Mouse (Mus musculus): ENCODE results near the gene Sp1.

Gene Sp1

GRCm38 (mm10) chr15:102426963-102427362, 21.0 kb downstream of the Sp1 start:
- CTCF ChIA-PET, result interaction anchor here (0.7 to 1.2 kb wide), 2 partner anchors 22 to 28 kb away, joined by 3 to 8 read pairs; no protein-coding TSS in a partner anchor

DNA sequence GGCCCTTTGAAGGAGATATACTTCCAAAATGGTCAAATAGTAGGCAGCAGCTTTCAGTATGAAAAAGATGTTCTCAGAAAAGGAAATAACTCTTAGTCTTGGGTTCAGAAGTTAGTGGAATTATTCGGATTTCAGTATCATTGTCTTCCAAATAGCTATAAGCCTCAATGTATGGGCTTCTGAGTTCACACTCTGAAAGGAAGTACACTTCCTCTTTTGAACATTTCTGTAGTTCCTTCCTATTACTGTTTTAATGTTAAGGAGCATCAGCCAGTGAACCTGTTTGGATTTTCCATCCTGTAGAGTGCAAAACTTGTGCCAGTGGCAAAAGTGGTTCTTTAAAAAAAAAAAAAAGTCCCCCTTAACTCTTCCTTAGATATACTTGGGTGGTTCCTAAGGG, 26.1 kb downstream of the Sp1 start:
- CTCF ChIA-PET, result no interaction called here

DNA sequence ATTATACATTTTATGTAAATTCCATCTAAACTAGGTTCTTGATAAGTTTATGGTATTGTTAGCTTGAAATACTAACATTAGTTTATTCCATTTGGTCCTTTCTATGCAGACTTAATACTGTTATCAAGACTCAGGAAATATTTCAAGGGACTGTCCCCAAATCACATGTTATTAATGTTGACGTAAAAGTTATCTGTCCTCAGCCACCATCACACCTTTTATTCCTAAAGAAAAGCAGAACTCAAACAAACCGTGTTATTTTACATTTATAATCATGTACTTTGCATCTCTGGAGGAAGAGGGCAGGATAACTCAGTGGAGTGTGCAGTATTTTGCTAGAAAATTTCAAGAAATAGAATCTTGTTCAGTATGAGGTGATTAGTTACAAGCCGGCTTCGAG, 27.2 kb downstream of the Sp1 start:
- CTCF ChIA-PET, result interaction anchor here (0.6 kb wide), 1 partner anchor 13 kb away, joined by 5 read pairs; no protein-coding TSS in a partner anchor

DNA sequence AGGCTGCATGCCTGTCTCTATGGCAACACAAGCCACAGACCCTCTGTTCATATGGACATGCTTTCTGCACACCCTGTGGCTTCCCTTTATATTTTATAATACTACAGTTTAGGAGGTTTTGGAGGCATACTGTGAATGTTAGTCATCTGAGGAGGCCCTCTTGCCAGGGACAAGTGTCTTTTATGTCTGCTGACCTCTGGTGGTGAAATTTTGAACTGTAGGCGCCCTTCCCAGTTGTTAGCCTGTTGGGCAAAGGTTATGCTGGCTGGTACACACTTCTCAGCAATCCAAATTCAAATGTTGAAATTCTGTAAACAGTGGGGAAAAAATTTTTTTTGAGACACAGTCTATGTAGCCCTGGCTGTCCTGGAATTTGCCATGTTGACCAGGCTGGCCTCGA, 36.5 kb downstream of the Sp1 start:
- CTCF ChIA-PET, result no interaction called here

GRCm38 (mm10) chr15:102445146-102445545, 39.2 kb downstream of the Sp1 start, which contains the start of gene Amhr2:
Gene Amhr2, plus strand, starts transcription at chr15:102445367.
- CTCF ChIA-PET, result no interaction called here

DNA sequence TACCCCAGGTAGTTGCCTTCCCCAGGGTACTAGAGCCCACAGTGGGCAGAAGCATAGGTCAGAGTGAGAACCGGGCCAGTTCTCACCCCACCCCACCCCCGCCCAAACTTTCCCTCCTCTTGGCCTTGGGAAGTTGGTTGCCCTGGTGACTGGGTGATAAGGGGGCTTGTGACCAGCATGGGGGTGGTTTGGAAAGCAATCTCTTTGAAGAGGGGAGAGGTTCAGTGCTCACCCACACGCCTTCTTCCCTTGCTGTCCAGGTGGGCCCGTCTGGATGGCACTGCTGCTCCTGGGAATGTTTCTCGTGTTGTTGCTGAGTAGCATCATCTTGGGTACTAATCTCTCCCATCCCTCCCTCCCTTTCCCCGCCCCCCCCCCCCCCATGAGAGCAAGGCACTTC, 40.5 kb downstream of the Sp1 start:
- CTCF ChIA-PET, result interaction anchor here (0.6 kb wide), 1 partner anchor 29 kb away, joined by 5 read pairs; no protein-coding TSS in a partner anchor

- CTCF ChIA-PET, result no interaction called here
Measured at GRCm38 (mm10) chr15:102449366-102449765, 43.4 kb downstream of the Sp1 start.

GRCm38 (mm10) chr15:102450928-102451327, 45.0 kb downstream of the Sp1 start:
- CTCF ChIA-PET, result interaction anchor here (0.7 kb wide), 1 partner anchor 23 kb away, joined by 6 read pairs; no protein-coding TSS in a partner anchor

- CTCF ChIA-PET, result no interaction called here
Measured at GRCm38 (mm10) chr15:102451666-102452430, 45.9 kb downstream of the Sp1 start.

GRCm38 (mm10) chr15:102455993-102456392, 50.0 kb downstream of the Sp1 start:
- CTCF ChIA-PET, result no interaction called here

DNA sequence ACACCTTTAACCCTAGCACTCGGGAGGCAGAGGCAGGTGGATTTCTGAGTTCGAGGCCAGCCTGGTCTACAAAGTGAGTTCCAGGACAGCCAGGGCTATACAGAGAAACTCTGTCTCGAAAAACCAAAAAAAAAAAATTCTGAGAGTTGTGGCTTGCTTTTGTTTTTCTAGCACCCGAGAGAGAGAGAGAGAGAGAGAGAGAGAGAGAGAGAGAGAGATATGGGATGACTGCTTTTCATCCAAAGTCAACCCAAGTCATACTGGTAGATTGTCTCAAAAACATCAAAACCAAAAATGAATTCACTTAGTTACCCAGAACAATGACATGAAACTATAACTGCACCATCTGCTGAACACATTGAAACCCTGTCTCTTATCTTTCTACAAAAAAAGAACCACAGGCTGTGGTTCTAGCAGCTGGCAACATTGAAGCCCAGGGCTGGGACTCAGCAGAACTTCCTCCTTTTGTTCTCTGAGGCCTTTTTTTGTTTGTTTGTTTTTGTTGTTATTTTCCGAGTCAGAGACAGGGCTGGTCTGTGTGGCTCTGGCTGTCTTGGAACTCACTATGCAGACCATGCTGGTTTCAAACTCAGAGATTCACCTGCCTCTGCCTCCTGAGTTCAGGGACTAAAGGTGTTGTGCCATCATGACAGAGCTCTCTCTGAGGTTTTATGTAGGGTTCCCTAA, 52.2 kb downstream of the Sp1 start:
- CTCF ChIA-PET, result interaction anchor here (0.7 kb wide), 2 partner anchors 46 to 383 kb away, joined by 4 to 9 read pairs; no protein-coding TSS in a partner anchor

- CTCF ChIA-PET, result interaction anchor here (0.5 to 1.2 kb wide), 4 partner anchors 46 to 167 kb away, joined by 3 to 5 read pairs (median 4); partner anchors contain the start of gene Atf7
Measured at GRCm38 (mm10) chr15:102458904-102459317, 53.0 kb downstream of the Sp1 start, which contains the start of gene Prr13. Gene Prr13, plus strand, starts transcription at chr15:102459028.

GRCm38 (mm10) chr15:102459381-102459780, 53.4 kb downstream of the Sp1 start:
- CTCF ChIA-PET, result interaction anchor here (0.5 to 1.2 kb wide), 3 partner anchors 70 to 166 kb away, joined by 3 to 5 read pairs (median 4); partner anchors contain the start of gene Atf7

DNA sequence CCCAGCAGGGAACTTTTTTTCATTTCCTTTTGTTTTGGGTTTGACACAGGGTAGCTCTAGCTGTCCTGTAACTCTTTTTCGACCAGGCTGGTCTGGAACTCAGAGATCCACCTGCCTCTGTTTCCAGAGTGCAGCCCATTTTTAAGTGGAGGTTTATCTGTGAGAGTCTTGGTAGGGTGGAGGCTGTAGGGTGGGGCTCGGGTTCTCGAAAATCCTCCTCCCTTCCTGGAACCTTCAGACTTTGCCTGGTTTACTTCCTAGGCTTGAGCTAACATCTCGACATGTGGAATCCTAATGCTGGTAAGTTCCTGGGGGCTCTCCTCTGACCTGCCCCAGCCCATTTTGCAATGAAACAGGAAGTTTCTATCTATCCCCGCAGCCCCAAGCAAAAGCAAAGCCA, 53.9 kb downstream of the Sp1 start:
- CTCF ChIA-PET, result interaction anchor here (1.2 kb wide), 1 partner anchor 166 kb away, joined by 4 read pairs; the partner anchor contains the start of gene Atf7

DNA sequence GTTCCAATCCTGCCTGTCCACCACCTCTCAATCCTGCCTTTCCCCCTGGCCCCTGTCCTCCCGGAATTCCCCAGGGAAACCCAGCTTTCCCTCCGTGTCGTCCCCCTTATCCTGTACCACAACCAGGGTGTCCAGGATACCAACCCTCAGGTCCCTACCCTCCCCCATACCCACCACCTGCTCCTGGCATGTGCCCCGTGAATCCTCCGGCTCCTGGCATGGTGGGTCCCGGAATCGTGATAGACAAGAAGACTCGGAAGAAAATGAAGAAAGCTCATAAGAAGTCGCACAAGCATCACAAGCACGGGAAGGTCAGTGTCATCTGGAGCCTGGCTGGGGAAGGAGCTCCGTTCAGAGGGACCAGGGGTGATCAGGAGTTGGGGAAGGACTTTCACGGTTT, 54.5 kb downstream of the Sp1 start:
- CTCF ChIA-PET, result no interaction called here

- CTCF ChIA-PET, result no interaction called here
Measured at GRCm38 (mm10) chr15:102460971-102461370, 55.0 kb downstream of the Sp1 start.

GRCm38 (mm10) chr15:102461430-102462075, 55.6 kb downstream of the Sp1 start:
- CTCF ChIA-PET, result no interaction called here

- CTCF ChIA-PET, result interaction anchor here (0.8 kb wide), 1 partner anchor 59 kb away, joined by 4 read pairs; no protein-coding TSS in a partner anchor
Measured at GRCm38 (mm10) chr15:102463666-102464065, 57.7 kb downstream of the Sp1 start.

- CTCF ChIA-PET, result interaction anchor here (0.6 kb wide), 1 partner anchor 57 kb away, joined by 4 read pairs; no protein-coding TSS in a partner anchor
Measured at GRCm38 (mm10) chr15:102468675-102469370, 62.9 kb downstream of the Sp1 start.

DNA sequence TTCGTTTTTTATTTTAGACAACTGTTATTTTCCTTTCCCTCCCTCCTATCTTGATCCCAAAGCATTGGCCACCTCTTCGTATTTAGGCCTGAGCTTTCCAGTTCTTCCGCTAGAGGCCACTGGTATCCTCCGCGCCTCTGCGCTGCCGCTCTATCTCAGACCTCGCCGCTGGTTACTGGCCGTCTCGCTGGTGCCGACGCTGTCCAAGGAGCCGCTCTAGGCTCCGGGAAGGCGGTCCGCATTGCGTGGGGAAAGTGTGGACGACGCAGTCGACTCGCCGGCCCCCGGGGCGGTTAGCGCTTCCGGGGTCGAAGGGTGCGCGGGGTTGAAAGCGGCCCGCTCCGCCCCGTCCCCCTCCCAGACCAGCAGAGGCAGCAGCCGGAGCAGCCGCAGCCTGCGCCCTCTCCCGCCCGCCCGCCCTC, 64.3 kb downstream of the Sp1 start, which contains the start of gene Pcbp2:
TSS of gene Pcbp2 (plus strand) at position 357 of the 422 bp plus-strand sequence.
- CTCF ChIA-PET, result interaction anchor here (0.5 to 0.6 kb wide), 2 partner anchors 270 to 806 kb away, joined by 3 to 5 read pairs; no protein-coding TSS in a partner anchor
